Mouse (Mus musculus) forebrain, postnatal 0 days (tissue): Measurements from ENCODE around the gene Ddx31. TPM values are rescaled to one million over a fixed set of nuclear protein-coding genes. Genes with fewer than 3 reads are reported as not detected.

ENCODE experiments used
- ATAC-seq: fragments of 200-750 bp; cut with Nextera tagmentation; 2 replicates; pipeline ENCODE4 v1.8.0; 2017; ENCODE audit warnings: mild to moderate bottlenecking, moderate library complexity
- DNase-seq: peaks from one replicate; pipeline ENCODE4 v3.0.0-alpha.2; 2015
- H3K27ac ChIP-seq: fragments of 300-500 bp; sonication (generic); 2 replicates; pipeline ENCODE4 v1.5.1; 2014; ENCODE audit warnings: low read depth, mild to moderate bottlenecking, antibody characterized with exemption, low read length, moderate library complexity, mixed read lengths
- H3K27me3 ChIP-seq: fragments of 300-500 bp; sonication (generic); 2 replicates; pipeline ENCODE4 v1.6.1; 2014; ENCODE audit warnings: mild to moderate bottlenecking, low read length, mixed read lengths; ENCODE audit not compliant: insufficient read depth
- H3K36me3 ChIP-seq: fragments of 300-500 bp; sonication (generic); 2 replicates; pipeline ENCODE4 v1.6.1; 2014; ENCODE audit warnings: mild to moderate bottlenecking, moderate library complexity; ENCODE audit not compliant: insufficient read depth
- H3K4me1 ChIP-seq: fragments of 300-500 bp; sonication (generic); 2 replicates; pipeline ENCODE4 v1.6.1; 2014; ENCODE audit warnings: antibody characterized with exemption; ENCODE audit not compliant: insufficient read depth
- H3K4me2 ChIP-seq: fragments of 300-500 bp; sonication (generic); 2 replicates; pipeline ENCODE4 v1.6.1; 2014; ENCODE audit warnings: low read depth, mild to moderate bottlenecking, moderate library complexity
- H3K4me3 ChIP-seq: fragments of 300-500 bp; sonication (generic); 2 replicates; pipeline ENCODE4 v1.5.1; 2014; ENCODE audit warnings: low read depth, low read length, mixed read lengths
- H3K9ac ChIP-seq: fragments of 300-500 bp; sonication (generic); 2 replicates; pipeline ENCODE4 v1.6.1; 2014; ENCODE audit warnings: mild to moderate bottlenecking
- H3K9me3 ChIP-seq: fragments of 300-500 bp; sonication (generic); 2 replicates; pipeline ENCODE4 v1.6.1; 2016; ENCODE audit warnings: low read length
- CTCF ChIP-seq: sonication (generic); IDR thresholded peaks from 2 replicates; pipeline ENCODE4 v1.5.1; 2016; ENCODE audit warnings: antibody characterized with exemption, control low read depth, low read depth
- WGBS: fragments of 180-500 bp; shearing (Covaris S2); extraction: QIAGEN DNeasy Blood & Tissue Kit; methylation state at CpG from one replicate; pipeline ENCODE4 v1.1.7; 2014; 5-methylcytosine and 5-hydroxymethylcytosine counted together
- polyA plus RNA-seq: library from polyadenylated mRNA; unstranded; fragments of >200 nt; fragmentation: Nextera tagmentation; extraction: Ambion mirVana; gene quantifications from 2 replicates; pipeline ENCODE4 v1.2.1, GENCODE M21; 2015
- total RNA-seq: library from RNA; depleted of rRNA; stranded (reverse); fragments of >200 nt; gene quantifications from 2 replicates; pipeline ENCODE4 v1.2.3, GENCODE M21; 2014

Ddx31 gene
- total and polyA plus RNA-seq, 2 experiments from 2014 or later = 10.0 to 22.3 TPM

DNA sequence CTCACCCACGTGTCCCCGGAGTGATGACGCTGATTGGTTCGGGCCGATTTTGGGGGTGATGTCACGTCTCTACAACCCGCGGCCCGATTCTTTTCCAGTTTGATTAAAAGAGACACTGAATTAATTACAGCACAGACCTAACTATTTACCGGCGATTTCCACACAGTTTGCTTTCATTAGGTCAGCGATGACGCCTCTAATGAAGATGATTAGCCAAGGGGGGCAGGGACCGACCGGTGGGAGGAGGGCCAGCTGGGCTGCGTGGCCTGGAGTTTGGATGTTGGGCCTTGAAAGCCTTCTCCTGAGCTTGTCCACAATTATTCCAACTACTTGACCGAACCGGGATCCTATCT lies 76.3 kb downstream of the Ddx31 start, which contains the start of gene Barhl1:
Barhl1 (minus strand) TSS at position 156 of the 353 bp plus-strand sequence.
- H3K9ac ChIP-seq = no peak within 1 kb of the TSS
- peak; percentile 51 for DNase-seq
- H3K4me3 ChIP-seq = no peak within 1 kb of the TSS
- 0 out of 2 replicates have a peak, but pooled peaks cover 6% of the 10 kb centered on the region for H3K4me1 ChIP-seq
- 2% methylated on average over 18 of the region's 18 CpGs for WGBS
- H3K27ac ChIP-seq = no peak within 1 kb of the TSS
- ATAC-seq = no peak
- no peaks in the 10 kb centered on the region for H3K36me3 ChIP-seq
- peaks cover 76% of the 10 kb centered on the region for H3K27me3 ChIP-seq
- H3K9me3 ChIP-seq = no peaks in the 10 kb centered on the region
- no peak within 1 kb of the TSS for H3K4me2 ChIP-seq
- TF ChIP-seq CTCF = no peak

DNA sequence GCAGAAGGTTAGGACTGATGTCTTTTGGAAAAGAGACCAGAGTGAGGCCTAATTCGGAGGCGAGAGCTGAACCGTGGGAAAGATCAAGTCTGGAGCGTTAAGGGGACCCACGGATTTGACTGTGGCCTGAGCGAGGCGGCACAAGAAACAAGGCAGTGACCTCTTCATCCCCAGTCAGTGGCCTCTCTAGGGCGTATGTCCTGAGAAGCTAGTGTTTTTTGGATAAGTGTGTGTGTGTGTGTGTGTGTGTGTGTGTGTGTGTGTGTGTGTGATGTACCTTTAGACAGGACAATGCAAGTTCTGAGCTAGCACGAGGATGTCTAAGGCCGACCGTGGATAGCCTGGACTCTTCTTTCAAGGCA lies 76.9 kb downstream of the Ddx31 start:
- TF ChIP-seq CTCF = no peak
- 5% methylated on average over 11 of the region's 11 CpGs for WGBS
- Histone ChIP-seq H3K9ac (no peak overlapping the region), H3K4me1 (0 out of 2 replicates have a peak, but pooled peaks cover 6% of the 10 kb centered on the region), H3K36me3 (no peaks in the 10 kb centered on the region), H3K9me3 (no peaks in the 10 kb centered on the region), H3K4me3 (no peak overlapping the region), H3K27me3 (peaks cover 77% of the 10 kb centered on the region), H3K27ac (no peak overlapping the region), H3K4me2 (no peak overlapping the region)
- ATAC-seq (no peak), DNase-seq (peak; percentile 36)

DNA sequence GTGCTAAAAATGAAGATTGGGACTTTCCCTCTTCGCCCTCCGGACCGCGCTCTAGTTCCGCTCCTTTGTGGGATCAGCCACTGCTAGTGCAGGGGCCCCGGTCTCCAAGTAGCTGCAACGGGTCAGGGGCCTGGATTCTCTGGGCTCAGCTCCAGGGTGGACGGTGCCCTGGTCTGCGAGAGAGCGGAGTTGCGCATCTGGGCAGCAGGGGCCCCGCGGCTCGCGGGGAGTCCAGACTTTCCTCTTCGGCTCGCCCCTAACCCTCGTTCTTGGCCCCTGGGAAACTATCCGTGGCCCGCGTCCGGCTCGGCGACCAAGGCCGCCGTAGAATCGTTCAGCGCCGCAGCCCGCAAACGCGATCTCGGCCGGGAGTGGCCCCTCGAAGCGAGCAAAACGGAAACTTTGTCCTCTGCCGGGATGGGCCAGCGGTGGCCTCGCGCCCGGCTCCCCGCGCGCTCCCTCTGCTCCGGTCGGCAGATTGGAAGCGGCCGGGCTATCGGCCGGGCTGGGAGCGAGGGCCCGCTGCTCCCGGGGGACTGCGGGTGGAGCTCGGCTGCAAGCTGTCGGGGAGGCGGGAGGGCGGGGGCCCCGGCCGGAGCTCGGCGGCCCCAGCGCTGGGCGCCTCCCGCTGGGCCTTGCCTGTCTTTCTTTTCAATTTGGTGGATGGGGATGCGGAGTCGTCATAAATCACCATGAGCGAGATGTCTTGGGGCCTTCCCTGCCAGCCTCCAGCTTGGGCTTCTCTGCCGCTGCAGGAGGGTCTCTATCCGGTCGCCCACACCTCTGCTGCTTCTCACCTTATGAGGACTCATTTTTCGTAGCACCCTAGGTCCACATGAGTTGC lies 77.5 kb downstream of the Ddx31 start:
- H3K4me1 ChIP-seq = 0 out of 2 replicates have a peak, but pooled peaks cover 6% of the 10 kb centered on the region
- no peak for TF ChIP-seq CTCF
- H3K9me3 ChIP-seq = no peaks in the 10 kb centered on the region
- H3K27ac ChIP-seq = no peak overlapping the region
- 3% methylated on average over 65 of the region's 73 CpGs for WGBS
- H3K27me3 ChIP-seq = peaks cover 79% of the 10 kb centered on the region
- ATAC-seq (no peak), DNase-seq (peak; percentile 63)
- no peak overlapping the region for H3K4me2 ChIP-seq
- H3K9ac ChIP-seq = no peak overlapping the region
- H3K36me3 ChIP-seq = no peaks in the 10 kb centered on the region
- H3K4me3 ChIP-seq = no peak overlapping the region

DNA sequence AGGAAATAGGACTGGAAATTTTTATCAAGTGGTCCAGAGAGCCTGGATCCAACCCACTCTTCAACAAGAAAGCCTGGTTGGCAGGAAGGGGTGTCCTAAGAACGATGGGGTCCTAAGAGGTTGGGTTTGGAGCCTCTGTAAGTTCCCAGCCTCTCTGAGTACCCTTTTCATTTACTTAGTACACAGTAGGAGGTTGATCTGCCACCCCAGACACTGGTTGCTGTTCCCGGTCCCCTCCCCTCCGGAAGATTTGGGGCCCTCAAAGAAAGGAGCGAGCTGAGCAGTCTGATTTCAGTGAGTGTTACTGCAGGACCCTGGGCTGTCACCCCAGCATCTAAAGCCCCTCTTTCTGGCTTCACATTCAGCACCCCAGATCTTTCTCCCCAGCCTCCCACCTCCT lies 78.8 kb downstream of the Ddx31 start:
- DNase-seq = no peak
- H3K9me3 ChIP-seq = no peaks in the 10 kb centered on the region
- no peak overlapping the region for H3K4me3 ChIP-seq
- no peaks in the 10 kb centered on the region for H3K36me3 ChIP-seq
- ATAC-seq = no peak
- no peak overlapping the region for H3K9ac ChIP-seq
- H3K4me2 ChIP-seq = no peak overlapping the region
- no peak overlapping the region for H3K27ac ChIP-seq
- WGBS = 1% methylated on average over 4 of the region's 4 CpGs
- no peak for TF ChIP-seq CTCF
- 0 out of 2 replicates have a peak, but pooled peaks cover 6% of the 10 kb centered on the region for H3K4me1 ChIP-seq
- peaks cover 75% of the 10 kb centered on the region for H3K27me3 ChIP-seq

DNA sequence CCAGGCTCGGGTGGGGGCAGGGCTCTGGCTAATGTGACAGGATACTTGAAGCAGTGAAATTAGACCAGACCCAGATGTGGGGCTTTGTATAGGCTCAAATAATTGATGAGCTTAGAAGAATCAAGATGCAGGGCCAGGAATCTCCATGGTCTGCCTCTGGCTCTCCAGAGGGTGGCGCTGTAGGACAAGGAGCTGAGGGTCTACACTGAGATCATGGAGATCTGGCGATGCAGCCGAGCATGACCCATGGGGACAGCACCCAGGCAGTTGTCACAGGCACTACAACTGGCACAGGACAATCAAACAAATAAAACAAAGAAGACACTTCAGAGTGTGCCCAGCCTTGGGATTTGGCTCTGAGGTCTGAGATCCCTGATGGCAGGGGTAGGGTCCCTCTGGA lies 83.7 kb downstream of the Ddx31 start:
- no peak overlapping the region for H3K4me2 ChIP-seq
- no peaks in the 10 kb centered on the region for H3K4me1 ChIP-seq
- peak; percentile 97 for TF ChIP-seq CTCF
- ATAC-seq (peak; percentile 74), DNase-seq (peak; percentile 82)
- peaks cover 46% of the 10 kb centered on the region for H3K27me3 ChIP-seq
- H3K27ac ChIP-seq = no peak overlapping the region
- H3K4me3 ChIP-seq = no peak overlapping the region
- no peak overlapping the region for H3K9ac ChIP-seq
- no peaks in the 10 kb centered on the region for H3K9me3 ChIP-seq
- 2% methylated on average over 4 of the region's 4 CpGs for whole genome bisulfite sequencing
- H3K36me3 ChIP-seq = no peaks in the 10 kb centered on the region

DNA sequence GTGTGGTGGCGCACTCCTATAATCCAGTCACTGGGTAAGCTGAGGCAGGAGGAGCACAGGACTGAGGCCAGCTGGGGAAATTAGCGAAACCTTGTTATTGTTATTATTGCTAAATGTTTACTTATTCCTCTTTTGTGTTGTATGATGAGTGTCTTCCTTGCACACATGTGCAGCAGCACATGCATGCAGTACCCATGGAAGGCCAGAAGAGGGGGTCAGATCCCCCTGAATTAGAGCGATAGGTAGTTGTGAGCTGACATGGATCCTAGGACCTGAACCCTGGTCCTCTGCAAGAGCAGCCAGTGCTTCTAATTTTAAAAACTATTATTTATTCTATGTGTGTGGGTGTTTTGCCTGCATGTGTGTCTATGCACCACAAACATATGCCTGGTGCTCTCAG lies 90.4 kb downstream of the Ddx31 start:
- ATAC-seq (no peak), DNase-seq (no peak)
- Histone ChIP-seq H3K9ac (no peak overlapping the region), H3K4me3 (no peak overlapping the region), H3K4me2 (no peak overlapping the region), H3K27me3 (no peaks in the 10 kb centered on the region), H3K27ac (no peak overlapping the region), H3K36me3 (no peaks in the 10 kb centered on the region), H3K9me3 (no peaks in the 10 kb centered on the region), H3K4me1 (no peaks in the 10 kb centered on the region)
- peak; percentile 29 for TF ChIP-seq CTCF
- 93% methylated on average over 3 of the region's 3 CpGs for WGBS

DNA sequence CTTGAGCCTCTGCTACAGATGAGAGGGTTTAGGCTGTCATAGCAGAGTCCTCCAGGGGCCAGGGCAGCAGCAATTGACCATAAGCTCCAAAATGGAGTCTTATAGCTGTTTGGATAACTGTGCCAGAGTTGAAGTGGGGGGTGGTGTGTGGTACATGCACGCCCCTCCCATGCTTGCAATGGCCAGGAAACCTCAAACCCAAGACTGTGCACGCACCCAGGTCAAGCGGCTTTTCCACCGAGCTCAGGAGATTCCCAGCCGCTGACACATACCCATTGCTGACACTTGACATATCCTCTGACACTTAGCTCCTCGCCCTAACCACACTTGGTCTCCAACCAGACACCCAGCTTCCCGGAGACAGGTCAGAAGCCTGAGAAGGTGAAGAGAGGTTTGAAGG lies 98.8 kb downstream of the Ddx31 start:
- H3K36me3 ChIP-seq = no peaks in the 10 kb centered on the region
- WGBS = 90% methylated on average over 7 of the region's 7 CpGs
- no peak overlapping the region for H3K27ac ChIP-seq
- no peaks in the 10 kb centered on the region for H3K27me3 ChIP-seq
- no peak overlapping the region for H3K4me2 ChIP-seq
- no peaks in the 10 kb centered on the region for H3K9me3 ChIP-seq
- DNase-seq = no peak
- no peak overlapping the region for H3K4me3 ChIP-seq
- no peak overlapping the region for H3K9ac ChIP-seq
- ATAC-seq = no peak
- TF ChIP-seq CTCF = no peak
- H3K4me1 ChIP-seq = no peaks in the 10 kb centered on the region
